Mouse (Mus musculus): ENCODE measurements around the gene Ankib1. TPM values are rescaled to one million over a fixed set of nuclear protein-coding genes. Genes with fewer than 3 reads are reported as not detected.
A peak's percentile ranks its signal among the peaks of the same experiment; 100 is the strongest.

Gene Ankib1
- polyA plus RNA-seq (2014; fragmentation: Nextera tagmentation; extraction: Ambion mirVana), result 8.8 and 15.6 TPM in 2 replicates

GRCm38 (mm10) chr5:3802433-3803291, at the start of gene Ankib1, which contains the start of gene Krit1:
Gene Ankib1, minus strand, starts transcription at chr5:3802925.
Gene Krit1, plus strand, starts transcription at chr5:3803184.
- ATAC-seq (ENCODE audit: low FRiP score, low TSS enrichment), result peak; percentile 97
- Histone ChIP-seq H3K4me3 (ENCODE audit: low read length) (peak within 1 kb of the TSS; percentile 90), H3K9me3 (ENCODE audit: control insufficient read depth, low read length) (no peaks in the 10 kb centered on the region), H3K4me2 (replicated peaks; ENCODE audit: low read depth, low read length) (peak within 1 kb of the TSS; percentile 69), H3K27me3 (ENCODE audit: control insufficient read depth, insufficient read depth, low read length) (no peaks in the 10 kb centered on the region), H3K27ac (ENCODE audit: low read depth, low read length) (peak within 1 kb of the TSS; percentile 81), H3K9ac (ENCODE audit: low read depth, low read length) (peak within 1 kb of the TSS; percentile 86), H3K4me1 (ENCODE audit: control insufficient read depth, insufficient read depth, low read length) (peaks cover 8% of the 10 kb centered on the region; the same call in 1 of the 2 replicates), H3K36me3 (ENCODE audit: control insufficient read depth, insufficient read depth, low read length) (no peaks in the 10 kb centered on the region)
- under 1% methylated on average over 106 of the region's 109 CpGs for WGBS

GRCm38 (mm10) chr5:3845026-3845425, 42.3 kb upstream of the Ankib1 start, which contains the start of gene Lrrd1:
Gene Lrrd1, plus strand, starts transcription at chr5:3845173.
- Histone ChIP-seq H3K36me3 (ENCODE audit: control insufficient read depth, insufficient read depth, low read length) (peaks cover 7% of the 10 kb centered on the region; the same call in 1 of the 2 replicates), H3K4me2 (replicated peaks; ENCODE audit: low read depth, low read length) (peak within 1 kb of the TSS; percentile 42), H3K9ac (ENCODE audit: low read depth, low read length) (peak within 1 kb of the TSS; percentile 36; the same call in 1 of the 2 replicates), H3K27me3 (ENCODE audit: control insufficient read depth, insufficient read depth, low read length) (no peaks in the 10 kb centered on the region), H3K9me3 (ENCODE audit: control insufficient read depth, low read length) (no peaks in the 10 kb centered on the region), H3K4me3 (ENCODE audit: low read length) (peak within 1 kb of the TSS; percentile 28), H3K27ac (ENCODE audit: low read depth, low read length) (no peak within 1 kb of the TSS), H3K4me1 (ENCODE audit: control insufficient read depth, insufficient read depth, low read length) (no peaks in the 10 kb centered on the region)
- WGBS, result 6% methylated on average over 24 of the region's 24 CpGs
- 0 out of 2 replicates have a peak, but pooled peaks have one; percentile 68 for ATAC-seq (ENCODE audit: low FRiP score, low TSS enrichment)

DNA sequence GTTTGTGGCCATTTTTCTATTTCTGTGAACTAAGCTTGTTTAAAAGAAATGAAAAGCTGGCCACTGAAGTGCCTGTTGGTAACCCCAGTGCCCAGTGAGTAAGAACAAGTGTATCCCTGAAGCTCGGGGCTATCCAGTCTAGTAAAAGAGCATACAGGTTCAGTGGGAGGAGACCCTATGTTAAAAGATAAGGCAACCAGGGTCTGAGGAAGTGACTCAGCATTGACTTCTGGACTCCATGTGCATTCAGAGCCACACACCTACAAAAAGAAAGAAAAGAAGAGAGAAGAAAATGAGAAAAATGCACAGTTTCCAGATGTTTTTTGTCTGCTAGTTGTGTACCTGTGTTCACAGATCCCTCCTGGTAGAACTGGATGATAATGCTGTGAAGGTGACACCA, 31.4 kb upstream of the Ankib1 start:
- no peaks in the 10 kb centered on the region for H3K4me1 ChIP-seq (ENCODE audit: control insufficient read depth, insufficient read depth, low read length)
- H3K9ac ChIP-seq (ENCODE audit: low read depth, low read length), result no peak overlapping the region
- H3K27ac ChIP-seq (ENCODE audit: low read depth, low read length), result no peak overlapping the region
- WGBS, result 82% methylated on average over 1 of the region's 1 CpGs
- no peaks in the 10 kb centered on the region for H3K9me3 ChIP-seq (ENCODE audit: control insufficient read depth, low read length)
- H3K36me3 ChIP-seq (ENCODE audit: control insufficient read depth, insufficient read depth, low read length), result peaks cover 37% of the 10 kb centered on the region
- H3K4me2 ChIP-seq (replicated peaks; ENCODE audit: low read depth, low read length), result no peak overlapping the region
- no peak for ATAC-seq (ENCODE audit: low FRiP score, low TSS enrichment)
- no peaks in the 10 kb centered on the region for H3K27me3 ChIP-seq (ENCODE audit: control insufficient read depth, insufficient read depth, low read length)
- H3K4me3 ChIP-seq (ENCODE audit: low read length), result no peak overlapping the region

GRCm38 (mm10) chr5:3808472-3808871, 5.7 kb upstream of the Ankib1 start:
- no peak for ATAC-seq (ENCODE audit: low FRiP score, low TSS enrichment)
- Histone ChIP-seq H3K9ac (ENCODE audit: low read depth, low read length) (no peak overlapping the region), H3K4me3 (ENCODE audit: low read length) (no peak overlapping the region), H3K4me2 (replicated peaks; ENCODE audit: low read depth, low read length) (no peak overlapping the region), H3K4me1 (ENCODE audit: control insufficient read depth, insufficient read depth, low read length) (peaks cover 2% of the 10 kb centered on the region; the same call in 1 of the 2 replicates), H3K27me3 (ENCODE audit: control insufficient read depth, insufficient read depth, low read length) (no peaks in the 10 kb centered on the region), H3K27ac (ENCODE audit: low read depth, low read length) (no peak overlapping the region), H3K9me3 (ENCODE audit: control insufficient read depth, low read length) (no peaks in the 10 kb centered on the region), H3K36me3 (ENCODE audit: control insufficient read depth, insufficient read depth, low read length) (peaks cover 13% of the 10 kb centered on the region; the same call in 1 of the 2 replicates)
- 95% methylated on average over 1 of the region's 1 CpGs for WGBS

DNA sequence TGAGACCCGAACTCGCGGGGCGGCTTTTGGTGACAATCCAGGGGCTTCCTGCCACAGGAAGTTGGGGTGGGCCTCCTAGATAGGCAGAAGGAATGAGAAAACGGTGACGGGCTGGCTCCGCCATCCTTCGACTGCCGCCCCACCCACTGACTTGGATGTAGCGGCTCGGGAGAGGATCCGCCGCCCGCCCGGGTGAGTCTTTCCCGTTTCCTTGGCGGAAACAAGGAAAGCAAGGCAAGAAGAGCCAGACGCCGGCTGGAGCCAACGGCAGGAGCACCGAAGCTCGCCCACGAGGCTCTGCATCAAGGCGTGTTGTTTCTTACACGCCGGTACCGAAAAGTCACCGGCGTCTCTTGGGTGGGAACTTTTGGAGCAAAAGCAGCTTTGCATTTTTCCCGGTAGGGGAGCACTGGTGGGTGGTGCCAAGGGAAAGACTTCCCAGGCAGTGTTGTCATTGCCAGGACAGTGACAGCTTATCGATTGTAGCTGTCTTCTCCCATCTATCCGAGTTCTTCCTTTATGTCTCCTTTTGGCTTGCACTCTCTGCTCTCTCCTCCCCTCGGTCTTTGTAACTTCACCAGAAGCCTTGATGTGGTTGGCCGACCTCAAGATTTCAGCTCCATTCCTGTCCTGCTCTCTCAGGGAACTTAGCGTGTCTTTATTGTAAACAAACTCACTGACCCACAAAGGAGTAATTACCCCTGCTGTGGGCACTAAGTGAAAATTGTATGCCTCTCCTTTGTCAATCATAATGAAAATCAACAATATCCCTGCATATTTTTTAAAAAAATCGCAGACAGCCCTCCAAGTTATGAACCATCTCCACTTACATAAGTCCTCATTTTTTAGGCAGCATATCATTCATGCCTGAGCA, 804 bp upstream of the Ankib1 start:
- Histone ChIP-seq H3K9ac (ENCODE audit: low read depth, low read length) (peak overlapping the region; percentile 86), H3K27ac (ENCODE audit: low read depth, low read length) (peak overlapping the region; percentile 81), H3K4me2 (replicated peaks; ENCODE audit: low read depth, low read length) (peak overlapping the region; percentile 69), H3K4me3 (ENCODE audit: low read length) (peak overlapping the region; percentile 90), H3K4me1 (ENCODE audit: control insufficient read depth, insufficient read depth, low read length) (peaks cover 8% of the 10 kb centered on the region; the same call in 1 of the 2 replicates), H3K27me3 (ENCODE audit: control insufficient read depth, insufficient read depth, low read length) (no peaks in the 10 kb centered on the region), H3K36me3 (ENCODE audit: control insufficient read depth, insufficient read depth, low read length) (peaks cover 3% of the 10 kb centered on the region; the same call in 1 of the 2 replicates), H3K9me3 (ENCODE audit: control insufficient read depth, low read length) (no peaks in the 10 kb centered on the region)
- under 1% methylated on average over 36 of the region's 36 CpGs for WGBS
- ATAC-seq (ENCODE audit: low FRiP score, low TSS enrichment), result peak; percentile 75

DNA sequence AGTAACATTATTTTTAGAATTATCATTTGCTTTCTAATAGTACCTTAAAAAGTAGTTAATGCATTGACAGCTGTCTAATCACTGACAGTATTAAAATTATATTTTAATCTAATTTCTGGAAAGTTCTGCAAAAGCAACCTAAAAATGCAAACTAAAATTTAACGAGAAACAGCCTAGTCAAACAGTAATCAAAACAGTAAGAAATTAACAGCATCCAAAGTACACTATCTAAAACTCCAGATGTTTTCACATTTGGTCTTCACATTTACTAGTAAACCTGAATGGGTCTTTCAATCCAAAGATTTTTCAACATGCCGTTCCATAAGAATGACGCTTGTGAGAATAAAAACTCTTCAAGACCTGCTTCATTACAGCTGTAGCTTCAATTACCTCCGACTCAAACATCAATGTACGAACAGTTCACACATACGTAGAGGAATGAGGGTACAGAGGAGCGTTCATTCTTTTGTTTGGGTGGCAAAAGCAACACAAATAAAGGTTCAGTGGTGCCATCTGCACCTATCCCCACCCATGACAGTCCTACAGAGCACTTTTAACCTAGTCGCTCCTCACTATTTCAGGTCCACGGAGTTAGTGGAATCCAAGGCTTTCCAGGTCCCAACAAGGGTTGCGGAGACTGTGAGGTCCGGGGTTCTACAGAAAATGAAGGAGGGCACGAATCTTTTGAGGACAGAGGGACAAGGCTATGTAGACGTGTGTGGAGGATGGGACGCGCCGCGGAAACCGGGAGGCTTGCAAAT, 873 bp downstream of the Ankib1 start:
- Histone ChIP-seq H3K27me3 (ENCODE audit: control insufficient read depth, insufficient read depth, low read length) (no peaks in the 10 kb centered on the region), H3K27ac (ENCODE audit: low read depth, low read length) (peak overlapping the region; percentile 81), H3K4me3 (ENCODE audit: low read length) (peak overlapping the region; percentile 90), H3K36me3 (ENCODE audit: control insufficient read depth, insufficient read depth, low read length) (no peaks in the 10 kb centered on the region), H3K4me2 (replicated peaks; ENCODE audit: low read depth, low read length) (peak overlapping the region; percentile 69), H3K4me1 (ENCODE audit: control insufficient read depth, insufficient read depth, low read length) (peaks cover 8% of the 10 kb centered on the region; the same call in 1 of the 2 replicates), H3K9me3 (ENCODE audit: control insufficient read depth, low read length) (no peaks in the 10 kb centered on the region), H3K9ac (ENCODE audit: low read depth, low read length) (peak overlapping the region; percentile 86)
- ATAC-seq (ENCODE audit: low FRiP score, low TSS enrichment), result peak; percentile 38
- WGBS, result 4% methylated on average over 18 of the region's 18 CpGs

DNA sequence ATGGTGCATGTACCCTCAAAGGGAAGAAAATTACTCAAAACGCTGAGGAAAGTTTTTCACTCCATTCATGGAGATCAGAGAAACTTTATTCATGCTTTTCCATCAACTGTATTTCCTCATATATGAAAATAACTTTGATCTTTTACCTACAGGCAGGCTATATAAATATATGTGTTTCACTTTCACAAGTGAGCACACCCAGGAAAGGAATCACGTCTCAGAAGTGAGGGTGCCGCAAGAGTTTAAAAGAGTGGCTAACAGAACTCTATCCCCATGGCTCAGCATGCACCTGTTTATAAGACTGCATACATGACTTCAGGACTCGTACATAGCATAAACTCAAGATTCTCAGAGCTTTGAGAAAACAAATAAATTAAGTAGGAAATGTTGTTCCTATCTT, 1.8 kb downstream of the Ankib1 start:
- no peak overlapping the region for H3K4me3 ChIP-seq (ENCODE audit: low read length)
- H3K4me1 ChIP-seq (ENCODE audit: control insufficient read depth, insufficient read depth, low read length), result peaks cover 8% of the 10 kb centered on the region; the same call in 1 of the 2 replicates
- H3K27ac ChIP-seq (ENCODE audit: low read depth, low read length), result no peak overlapping the region
- H3K9me3 ChIP-seq (ENCODE audit: control insufficient read depth, low read length), result no peaks in the 10 kb centered on the region
- no peak overlapping the region for H3K9ac ChIP-seq (ENCODE audit: low read depth, low read length)
- ATAC-seq (ENCODE audit: low FRiP score, low TSS enrichment), result no peak
- H3K36me3 ChIP-seq (ENCODE audit: control insufficient read depth, insufficient read depth, low read length), result no peaks in the 10 kb centered on the region
- 77% methylated on average over 4 of the region's 4 CpGs for WGBS
- H3K27me3 ChIP-seq (ENCODE audit: control insufficient read depth, insufficient read depth, low read length), result no peaks in the 10 kb centered on the region
- H3K4me2 ChIP-seq (replicated peaks; ENCODE audit: low read depth, low read length), result 0 out of 2 replicates have a peak overlapping the region, but pooled peaks have one; percentile 10

DNA sequence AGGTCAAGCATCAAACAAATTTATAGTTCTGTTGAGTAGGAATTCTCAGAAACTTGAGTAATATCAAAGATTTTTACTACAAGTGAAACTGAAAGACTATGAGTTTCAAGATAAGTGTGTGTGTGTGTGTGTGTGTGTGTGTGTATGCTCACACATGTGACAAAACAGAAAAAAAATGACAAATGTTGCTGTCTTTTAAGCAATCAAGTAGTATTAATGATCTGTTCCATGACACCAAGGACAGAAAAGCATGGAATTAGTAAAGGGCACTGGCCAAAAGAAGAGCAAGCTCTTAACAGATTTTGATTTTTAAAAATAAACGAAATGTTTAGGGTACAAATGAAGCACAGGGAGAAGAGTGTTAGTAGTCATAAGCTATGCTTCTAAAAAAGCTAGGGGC, 2.7 kb downstream of the Ankib1 start:
- no peaks in the 10 kb centered on the region for H3K9me3 ChIP-seq (ENCODE audit: control insufficient read depth, low read length)
- no peak overlapping the region for H3K4me2 ChIP-seq (replicated peaks; ENCODE audit: low read depth, low read length)
- H3K27me3 ChIP-seq (ENCODE audit: control insufficient read depth, insufficient read depth, low read length), result no peaks in the 10 kb centered on the region
- no peak overlapping the region for H3K9ac ChIP-seq (ENCODE audit: low read depth, low read length)
- no peak overlapping the region for H3K27ac ChIP-seq (ENCODE audit: low read depth, low read length)
- 83% methylated on average over 1 of the region's 1 CpGs for WGBS
- ATAC-seq (ENCODE audit: low FRiP score, low TSS enrichment), result no peak
- no peaks in the 10 kb centered on the region for H3K36me3 ChIP-seq (ENCODE audit: control insufficient read depth, insufficient read depth, low read length)
- peaks cover 8% of the 10 kb centered on the region; the same call in 1 of the 2 replicates for H3K4me1 ChIP-seq (ENCODE audit: control insufficient read depth, insufficient read depth, low read length)
- no peak overlapping the region for H3K4me3 ChIP-seq (ENCODE audit: low read length)

All from kidney, embryonic 14.5 days (tissue).